Mouse (Mus musculus) G1E (cell line): ENCODE data around the gene Gm11985. TPM values are rescaled to one million over a fixed set of nuclear protein-coding genes. Genes with fewer than 3 reads are reported as not detected.
"Not testable (repeated sequence)": the region's sequence is repeated elsewhere in the genome, so short reads cannot be mapped to it uniquely, and the experiment has no call there.

ENCODE experiments used
- ATAC-seq: 2 replicates; pipeline ENCODE4 v1.8.0; 2016; ENCODE audit warnings: mild to moderate bottlenecking; ENCODE audit not compliant: insufficient number of reproducible peaks, poor library complexity, low FRiP score, severe bottlenecking; ENCODE audit errors: extremely low read depth
- DNase-seq: peaks from one replicate; pipeline ENCODE4 v3.0.0; 2012; ENCODE audit warnings: low spot score
- H3K27me3 ChIP-seq: 2 replicates; pipeline ENCODE4 v1.6.1; 2012; ENCODE audit warnings: mild to moderate bottlenecking, low read length, inconsistent platforms; ENCODE audit not compliant: insufficient read depth
- H3K36me3 ChIP-seq: replicated peaks from 2 replicates; pipeline ENCODE3; 2012; ENCODE audit warnings: mild to moderate bottlenecking, inconsistent platforms
- H3K4me1 ChIP-seq: 2 replicates; pipeline ENCODE4 v1.6.1; 2012; ENCODE audit warnings: low read depth, low read length, inconsistent platforms, mixed read lengths; ENCODE audit not compliant: insufficient read depth
- H3K4me3 ChIP-seq: 2 replicates; pipeline ENCODE4 v1.5.1; 2012; ENCODE audit warnings: low read depth, mild to moderate bottlenecking, inconsistent platforms, low read length, moderate library complexity, mixed read lengths
- H3K9me3 ChIP-seq: replicated peaks from 2 replicates; pipeline ENCODE4 v1.6.1; 2012; ENCODE audit warnings: inconsistent platforms
- CTCF ChIP-seq: IDR thresholded peaks from 2 replicates; pipeline ENCODE4 v1.5.1; 2012; ENCODE audit warnings: low read depth, low read length, inconsistent platforms, mixed read lengths
- GATA1 ChIP-seq: IDR thresholded peaks from 2 replicates; pipeline ENCODE4 v1.6.1; 2012; ENCODE audit warnings: borderline replicate concordance, low read length, inconsistent platforms, mixed read lengths
- GATA2 ChIP-seq: IDR thresholded peaks from 2 replicates; pipeline ENCODE4 v1.6.1; 2012; ENCODE audit warnings: low read depth, low read length, inconsistent platforms, borderline replicate concordance
- POLR2AphosphoS5 ChIP-seq: IDR thresholded peaks from 2 replicates; pipeline ENCODE4 v1.6.1; 2012; ENCODE audit warnings: low read depth, low read length, inconsistent platforms; ENCODE audit not compliant: insufficient replicate concordance
- TAL1 ChIP-seq: conservative IDR thresholded peaks from 2 replicates; pipeline ENCODE4 v1.6.1; 2012; ENCODE audit warnings: low read depth, low read length, inconsistent platforms, mixed read lengths
- polyA plus RNA-seq: library from polyadenylated mRNA; stranded (reverse); fragments of >175 nt; gene quantifications from 2 replicates; pipeline ENCODE4 v1.2.3, GENCODE M21; 2012
- total RNA-seq, 2 experiments: library from RNA; stranded (forward) in 1 of 2; stranded (reverse) in 1 of 2; fragments of 200-1000 nt in 1 of 2; fragments of >200 nt in 1 of 2; fragmentation: Nextera tagmentation in 1 of 2; gene quantifications; 2 replicates each; pipeline ENCODE4 v1.2.3; 2014 to 2017

Gene Gm11985
- total and polyA plus RNA-seq, 3 experiments, result 0.11 TPM; not detected in 2

GRCm38 (mm10) chr11:7230000-7230399, 41.6 kb upstream of the Gm11985 start:
- H3K36me3 ChIP-seq, result no peaks in the 10 kb centered on the region
- TF ChIP-seq GATA1 (no peak), TAL1 (no peak), POLR2AphosphoS5 (no peak)
- no peak for DNase-seq
- H3K27me3 ChIP-seq, result no peaks in the 10 kb centered on the region
- ATAC-seq, result no peak
- no peak overlapping the region for H3K4me3 ChIP-seq
- H3K4me1 ChIP-seq, result no peaks in the 10 kb centered on the region
- peaks cover 6% of the 10 kb centered on the region; the same call in 1 of the 2 replicates for H3K9me3 ChIP-seq

GRCm38 (mm10) chr11:7228107-7228506, 39.7 kb upstream of the Gm11985 start:
- ATAC-seq (no peak), DNase-seq (no peak)
- Histone ChIP-seq H3K36me3 (no peaks in the 10 kb centered on the region), H3K4me1 (no peaks in the 10 kb centered on the region), H3K27me3 (no peaks in the 10 kb centered on the region), H3K9me3 (peaks cover 6% of the 10 kb centered on the region; the same call in 1 of the 2 replicates), H3K4me3 (no peak overlapping the region)
- TF ChIP-seq TAL1, result no peak
- TF ChIP-seq POLR2AphosphoS5, result no peak
- no peak for TF ChIP-seq GATA1
- no peak for TF ChIP-seq GATA2
- no peak for TF ChIP-seq CTCF

GRCm38 (mm10) chr11:7226810-7227550, 38.6 kb upstream of the Gm11985 start:
- Histone ChIP-seq H3K27me3 (no peaks in the 10 kb centered on the region), H3K36me3 (no peaks in the 10 kb centered on the region), H3K9me3 (peaks cover 4% of the 10 kb centered on the region; the same call in 1 of the 2 replicates), H3K4me1 (no peaks in the 10 kb centered on the region), H3K4me3 (no peak overlapping the region)
- no peak for TF ChIP-seq POLR2AphosphoS5
- DNase-seq (no peak), ATAC-seq (no peak)

- Histone ChIP-seq H3K27me3 (no peaks in the 10 kb centered on the region), H3K4me1 (no peaks in the 10 kb centered on the region), H3K4me3 (no peak overlapping the region), H3K9me3 (0 out of 2 replicates have a peak, but pooled peaks cover 3% of the 10 kb centered on the region), H3K36me3 (no peaks in the 10 kb centered on the region)
- no peak for ATAC-seq
- DNase-seq, result no peak
- TF ChIP-seq GATA1, result no peak
- no peak for TF ChIP-seq CTCF
- TF ChIP-seq POLR2AphosphoS5, result no peak
- TF ChIP-seq TAL1, result no peak
- no peak for TF ChIP-seq GATA2
Measured at GRCm38 (mm10) chr11:7226200-7226599, 37.8 kb upstream of the Gm11985 start.

GRCm38 (mm10) chr11:7221826-7222225, 33.5 kb upstream of the Gm11985 start:
- not testable (repeated sequence) for H3K4me3 ChIP-seq, H3K4me1 ChIP-seq, H3K36me3 ChIP-seq, H3K27me3 ChIP-seq, ATAC-seq, H3K9me3 ChIP-seq, DNase-seq

GRCm38 (mm10) chr11:7215703-7216102, 27.3 kb upstream of the Gm11985 start:
- no peaks in the 10 kb centered on the region for H3K4me1 ChIP-seq
- DNase-seq, result no peak
- ATAC-seq, result no peak

GRCm38 (mm10) chr11:7214761-7215160, 26.4 kb upstream of the Gm11985 start:
- H3K9me3 ChIP-seq, result peaks cover 17% of the 10 kb centered on the region
- H3K36me3 ChIP-seq, result no peaks in the 10 kb centered on the region
- no peak overlapping the region for H3K4me3 ChIP-seq
- no peaks in the 10 kb centered on the region for H3K27me3 ChIP-seq
- ATAC-seq (no peak), DNase-seq (no peak)
- no peak for TF ChIP-seq TAL1
- no peak for TF ChIP-seq CTCF
- no peak for TF ChIP-seq POLR2AphosphoS5
- H3K4me1 ChIP-seq, result no peaks in the 10 kb centered on the region

More at GRCm38 (mm10) chr11:7215703-7216102, 27.3 kb upstream of the Gm11985 start:
- Histone ChIP-seq H3K9me3 (peaks cover 17% of the 10 kb centered on the region), H3K27me3 (no peaks in the 10 kb centered on the region), H3K4me3 (no peak overlapping the region), H3K36me3 (no peaks in the 10 kb centered on the region)
- TF ChIP-seq TAL1, result no peak
- TF ChIP-seq GATA2, result no peak
- no peak for TF ChIP-seq POLR2AphosphoS5
- TF ChIP-seq CTCF, result peak; percentile 11; the same call in 1 of the 2 replicates
